In genomic region chr9:66072754-66073153, GRCm38 (mm10) we compare ENCODE assay signal across 13 mouse cellular contexts.
"Had no signal": no experiment of that assay in that cellular context is flagged by ENCODE, and none has a peak within 500 bp of the region (broad histone marks: within the 10 kb centered on the region; RNA-seq: fewer than 3 reads in every experiment).

No protein-coding gene starts in this region.

- H3K9me3 ChIP-seq: midbrain, embryonic 12.5 days had no signal

- H3K9ac ChIP-seq: liver, embryonic 13.5 days; midbrain, embryonic 12.5 days had no signal

- H3K27ac ChIP-seq: kidney, postnatal 0 days; left cerebral cortex, adult 2 months; liver, embryonic 13.5 days; midbrain, embryonic 12.5 days had no signal

- H3K4me2 ChIP-seq: liver, embryonic 13.5 days; midbrain, embryonic 12.5 days had no signal

- ATAC-seq: midbrain, embryonic 16.5 days had no signal

- DNase-seq: kidney, adult 2 months; kidney, postnatal 25 days; layer of hippocampus, postnatal 36 days; liver, embryonic 13.5 days; lung, adult 2 months; lung, postnatal 14 days; lung, postnatal 4 days; thymus, adult 18-20 months; thymus, postnatal 36 days had no signal

- H3K4me3 ChIP-seq: left cerebral cortex, adult 2 months; liver, embryonic 13.5 days; midbrain, embryonic 12.5 days had no signal

- H3K36me3 ChIP-seq: midbrain, embryonic 12.5 days had no signal
